Mouse (Mus musculus): ENCODE measurements at regions not wholly inside any gene's neighbourhood (a gene's known extent, or its start where the extent isn't known, plus 50 kb on each side); places are given as distances from the start of the nearest gene placed in this dataset.

DNA sequence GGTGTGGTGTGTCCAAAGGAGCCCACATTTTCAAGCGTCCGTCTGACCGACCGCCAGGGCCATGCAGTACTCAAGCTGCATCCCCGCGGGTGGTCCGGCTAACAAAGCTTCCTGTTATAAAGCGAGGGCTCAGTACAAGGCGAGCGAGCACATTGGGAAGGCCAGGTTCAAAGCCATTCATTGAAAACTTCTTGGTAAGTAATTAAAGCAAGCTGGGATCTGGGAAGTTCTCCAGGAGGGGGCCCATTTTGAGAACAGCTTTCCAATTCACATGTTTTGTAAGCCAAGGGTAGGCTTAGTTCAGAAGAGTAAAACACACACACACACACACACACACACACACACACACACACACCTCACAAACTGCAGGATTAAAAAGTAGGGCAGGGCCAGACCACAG is 57.3 kb upstream of the Prep start:
- DNase-seq, result no peak

- no peak for DNase-seq
Observed at GRCm38 (mm10) chr10:45009235-45009634, 57.8 kb upstream of the Prep start.

DNA sequence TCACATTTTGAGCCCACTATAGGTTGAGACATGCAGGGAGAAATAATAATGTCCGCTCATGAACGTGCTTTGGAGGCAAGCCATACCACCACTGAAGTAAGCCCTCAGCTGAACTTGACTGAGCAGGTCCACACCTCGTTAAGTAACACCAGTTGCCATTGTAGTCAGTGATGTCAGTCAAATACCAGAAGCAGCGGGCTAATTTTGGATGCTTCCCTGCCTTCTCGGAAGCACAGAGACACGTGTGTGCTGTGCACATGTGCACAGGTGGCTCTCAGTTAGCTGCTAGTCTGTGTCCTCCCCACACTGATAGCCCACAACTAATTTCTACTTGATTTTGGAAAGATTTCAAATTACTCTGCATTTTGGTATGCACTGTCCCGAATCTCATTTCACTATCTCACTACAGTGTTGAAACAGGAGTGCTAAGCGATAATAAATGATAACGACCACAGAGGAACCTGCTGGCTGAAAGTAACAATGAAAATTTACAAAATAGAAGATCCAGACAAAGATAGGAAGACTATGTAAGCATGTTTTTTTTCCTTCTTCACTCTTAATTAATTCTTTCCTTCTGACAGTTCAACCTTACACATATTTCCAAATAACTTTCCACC is 62.9 kb upstream of the Prep start:
- DNase-seq, result no peak

DNA sequence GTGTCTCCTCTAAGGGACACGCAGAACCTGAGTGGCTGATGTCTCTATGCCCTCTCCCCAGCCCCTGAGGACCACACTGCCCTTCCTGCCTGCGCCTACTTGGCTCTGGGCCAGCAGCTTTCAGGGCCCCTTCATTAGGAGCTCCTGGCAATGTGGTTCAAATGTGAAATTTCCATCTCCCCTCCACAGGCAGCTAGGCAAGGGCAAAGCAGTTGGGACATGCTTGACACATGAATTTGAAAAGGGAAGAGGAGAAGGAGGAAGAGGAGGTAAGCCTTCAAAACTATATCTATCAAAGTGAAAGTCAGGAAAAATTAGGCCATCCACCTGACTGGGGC is 63.7 kb upstream of the Prep start:
- no peak for DNase-seq

GRCm38 (mm10) chr10:45002637-45003343 is 64.2 kb upstream of the Prep start:
- peak in 1 of 2 experiments; percentile 17 for DNase-seq

GRCm38 (mm10) chr10:45000873-45001859 is 65.8 kb upstream of the Prep start:
- DNase-seq, result peak; percentile 48 to 72

- DNase-seq, result peak in 1 of 2 experiments; percentile 23
Observed at GRCm38 (mm10) chr10:45000027-45000840, 66.8 kb upstream of the Prep start.

GRCm38 (mm10) chr10:44997906-44998289 is 69.1 kb upstream of the Prep start:
- DNase-seq, result no peak

GRCm38 (mm10) chr10:44997184-44997905 is 69.7 kb upstream of the Prep start:
- DNase-seq, result peak in 1 of 2 experiments; percentile 36

GRCm38 (mm10) chr10:44995756-44996155 is 71.2 kb upstream of the Prep start:
- DNase-seq, result no peak

DNA sequence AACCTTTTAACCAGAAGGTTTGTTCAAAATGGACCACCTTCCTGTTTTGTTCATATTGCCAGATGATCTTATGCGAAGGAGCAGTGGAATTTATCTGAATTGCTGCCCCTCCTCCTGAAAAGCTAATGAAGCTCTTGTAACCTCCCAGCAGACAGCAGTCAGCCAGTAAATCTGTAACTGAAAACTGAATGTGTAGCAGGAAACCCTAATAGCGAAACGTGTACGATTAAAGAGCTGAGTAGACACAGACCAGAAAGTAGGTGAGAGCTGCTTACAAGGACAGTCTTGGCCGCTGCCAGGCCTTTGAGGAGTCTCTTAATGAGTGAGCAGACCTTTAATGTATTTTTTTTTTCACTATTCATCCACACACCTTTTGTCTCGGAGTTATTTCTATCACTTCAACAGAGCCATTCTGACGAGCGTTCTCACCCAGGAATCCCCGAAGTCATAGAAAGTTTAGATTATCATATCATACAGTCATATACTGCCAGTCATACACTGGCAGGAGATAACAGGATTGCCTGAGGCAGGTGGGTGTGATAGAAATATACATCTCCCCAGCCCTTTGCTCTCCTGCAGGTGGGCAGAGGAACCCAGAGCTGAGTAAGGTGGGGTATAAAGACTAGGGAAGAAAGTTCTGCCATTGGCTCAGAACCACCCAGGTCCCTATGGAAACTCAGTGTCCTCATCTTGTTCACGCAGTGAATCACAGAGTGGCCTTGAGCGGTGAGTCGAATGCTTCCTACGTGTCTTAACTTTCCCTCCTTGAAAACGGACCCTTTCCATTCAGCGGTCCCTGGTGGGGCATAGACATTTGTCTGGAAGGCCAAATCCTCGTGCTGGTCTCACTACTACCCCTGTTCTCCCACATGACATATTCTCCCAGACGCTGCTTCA is 72.4 kb upstream of the Prep start:
- DNase-seq, result no peak

DNA sequence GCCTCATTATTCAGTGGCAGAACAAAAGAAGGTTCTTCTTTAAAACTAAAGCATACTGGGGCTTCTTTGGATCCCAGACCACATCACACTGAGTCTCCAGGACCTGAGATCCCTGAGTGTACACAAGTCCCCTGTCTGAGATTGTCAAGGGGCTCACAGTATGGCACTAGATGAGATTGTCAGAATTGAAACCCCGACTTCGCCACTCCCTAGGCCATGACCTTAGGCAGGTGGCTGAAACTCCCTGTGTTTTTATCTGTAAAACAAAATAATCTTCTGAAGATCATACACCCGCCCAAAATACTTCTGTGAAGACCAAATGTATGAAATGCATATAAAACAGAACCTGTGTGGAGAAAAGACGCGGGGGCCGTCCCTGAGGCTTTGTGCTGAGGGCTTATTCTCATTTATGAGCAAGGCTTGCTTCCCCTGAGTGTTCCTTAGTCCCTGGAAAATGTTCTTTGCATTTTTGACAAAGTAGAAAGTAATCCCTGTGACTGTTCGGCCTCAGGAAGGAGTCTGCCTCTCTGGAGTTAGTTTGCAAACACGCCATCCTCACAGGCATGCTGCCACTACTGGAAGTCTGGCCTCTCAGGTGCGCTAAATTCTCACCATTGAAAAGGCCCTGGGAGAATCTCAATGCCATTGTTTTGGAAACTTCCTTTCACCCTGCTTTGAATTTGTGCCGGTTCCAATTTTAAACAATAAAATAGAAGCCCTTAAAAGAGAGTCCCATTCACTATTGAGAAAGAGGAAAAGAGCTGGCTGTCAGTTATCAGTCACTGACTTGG is 73.3 kb upstream of the Prep start:
- DNase-seq, result no peak

DNA sequence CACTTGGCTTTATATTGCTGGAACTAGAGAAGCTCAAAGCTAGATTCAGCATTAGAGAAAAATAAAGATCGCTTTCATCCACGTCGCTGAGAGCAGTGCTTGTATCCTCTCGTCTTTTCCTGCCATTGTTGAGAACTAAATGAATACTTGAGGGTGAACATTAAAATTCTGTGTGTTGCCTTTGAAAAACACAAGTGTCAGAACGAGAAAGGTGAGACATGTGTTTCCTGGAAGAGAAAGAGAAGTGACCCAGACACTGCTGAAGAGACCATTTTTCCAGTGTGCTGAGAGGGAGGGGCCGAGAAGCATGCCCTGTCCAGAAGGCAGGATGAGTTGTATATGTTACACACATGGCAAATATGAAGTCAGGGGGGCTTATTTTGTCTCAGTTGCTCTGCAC is 77.5 kb upstream of the Prep start:
- no peak for DNase-seq

DNA sequence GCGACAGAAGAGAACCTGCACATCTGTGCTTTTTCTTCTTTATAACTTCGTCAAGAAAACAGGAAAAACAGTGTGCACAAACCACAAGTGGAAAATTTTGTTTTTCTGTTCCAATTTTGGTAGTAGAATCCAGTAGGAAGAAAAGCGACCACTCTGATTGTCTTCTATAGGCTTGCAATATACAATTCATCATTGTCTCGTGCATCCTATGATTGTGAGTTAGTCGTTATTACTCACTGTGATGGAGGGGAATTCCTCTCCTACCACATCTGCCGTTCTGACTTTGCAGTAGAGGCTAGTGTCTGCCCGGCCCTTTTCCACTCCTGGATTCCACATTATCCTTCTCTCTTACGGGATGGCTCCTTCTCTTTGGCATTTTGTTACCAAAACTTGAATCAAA is 78.2 kb upstream of the Prep start:
- DNase-seq, result no peak

DNA sequence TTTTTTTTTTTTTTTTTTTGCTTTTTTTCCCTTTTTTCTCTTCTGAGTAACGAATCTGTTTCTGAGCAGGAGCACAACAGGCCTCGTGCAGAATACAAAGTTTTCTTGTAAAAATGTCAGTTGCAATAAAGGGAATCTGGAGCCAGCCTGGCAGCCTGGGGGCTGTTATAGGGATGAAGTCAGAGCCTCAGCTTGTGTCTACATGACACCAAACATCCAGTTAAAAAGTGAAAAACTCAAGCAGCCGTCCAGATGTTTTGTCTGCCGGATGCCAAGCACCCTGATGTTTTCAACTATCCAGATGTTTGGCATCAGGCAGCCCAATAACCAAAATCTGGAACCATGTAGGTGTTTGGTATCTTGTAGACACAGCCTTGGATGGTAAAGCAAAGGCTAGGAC is 79.4 kb upstream of the Prep start:
- no peak for DNase-seq

DNA sequence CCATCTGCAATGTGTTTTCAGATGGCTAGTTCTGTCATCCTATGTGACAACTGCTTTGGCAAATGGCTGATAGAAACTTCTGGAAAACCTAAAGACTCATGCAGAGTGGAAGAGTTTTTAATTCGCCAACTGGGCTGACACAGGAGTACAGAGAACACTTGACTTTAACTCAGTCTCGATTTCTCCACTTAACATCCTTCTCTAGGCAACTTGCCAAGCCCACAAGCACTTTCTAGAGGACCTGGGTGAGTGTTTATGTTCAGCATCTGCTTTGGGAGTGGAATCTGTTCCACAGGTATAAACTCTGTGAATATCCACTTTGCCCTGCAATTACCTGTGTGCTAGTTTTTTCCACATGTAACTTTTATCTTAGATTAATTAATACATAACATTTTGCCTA is 85.1 kb upstream of the Prep start:
- peak; percentile 59 to 74 for DNase-seq

GRCm38 (mm10) chr10:44976815-44977214 is 90.2 kb upstream of the Prep start:
- DNase-seq, result no peak

DNA sequence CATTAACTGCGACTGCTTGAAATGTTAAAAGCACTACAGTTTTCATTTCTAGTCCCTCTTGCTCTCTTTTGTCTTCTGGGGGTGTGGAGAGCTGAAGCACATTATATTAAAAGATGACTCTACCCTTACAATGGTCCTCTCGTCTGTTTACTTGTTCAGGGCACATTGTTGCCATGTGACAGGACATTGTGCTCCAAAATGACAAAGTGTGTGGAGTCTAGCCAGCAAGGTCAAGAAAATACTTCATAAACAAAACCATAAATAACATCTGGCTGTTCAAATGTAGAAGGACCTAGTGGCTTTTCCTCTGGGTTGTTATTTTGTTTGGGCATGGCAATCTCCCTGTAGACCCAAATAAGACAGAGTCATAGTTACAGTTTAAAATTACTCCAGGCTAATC is 95.1 kb upstream of the Prep start:
- peak; percentile 6 to 33 for DNase-seq

DNA sequence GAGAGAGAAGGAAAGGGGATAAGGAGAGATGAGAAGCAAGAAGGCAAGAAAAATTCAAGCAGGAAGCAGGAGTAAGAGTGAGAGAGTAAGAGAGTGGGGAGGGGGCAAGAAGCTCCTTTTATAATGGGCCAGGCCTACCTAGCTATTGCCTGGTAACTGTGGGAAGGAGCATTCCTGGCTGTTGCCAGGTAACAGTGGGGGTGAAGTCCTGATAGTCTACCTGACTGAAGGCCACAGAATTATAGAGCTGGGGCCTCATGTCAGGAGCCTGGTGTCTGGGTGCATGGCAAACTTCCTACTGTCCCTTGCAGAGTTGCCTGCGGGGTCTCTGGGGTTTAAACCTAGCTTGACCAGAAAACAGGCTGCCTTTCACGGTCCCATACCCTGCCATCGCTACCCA is 107.0 kb upstream of the Prep start:
- no peak for DNase-seq

DNA sequence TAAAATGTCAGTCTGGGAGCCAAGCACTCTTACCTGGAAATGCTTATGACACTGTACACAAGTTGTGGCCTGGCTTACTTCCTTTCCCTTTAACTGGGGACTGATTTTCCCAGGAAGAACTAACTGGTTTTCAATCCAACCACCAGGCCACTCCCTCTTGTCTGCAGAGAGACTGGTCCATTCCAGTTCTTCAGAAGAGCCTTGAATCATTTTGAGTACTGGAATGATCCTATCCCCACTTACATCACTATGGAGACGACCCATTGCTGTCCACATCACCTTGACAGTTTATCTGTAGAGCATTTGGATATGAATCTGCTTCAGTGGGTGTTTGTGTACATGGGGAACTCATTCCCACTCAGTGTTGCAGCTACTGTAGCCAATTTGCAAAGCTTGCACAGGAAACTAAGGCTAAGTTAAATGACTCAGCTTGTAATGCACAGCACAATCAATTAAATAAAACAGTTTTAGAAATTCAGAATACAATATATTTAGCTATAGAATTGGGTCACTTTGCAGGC is 121.7 kb upstream of the Prep start:
- DNase-seq, result no peak
